Mouse (Mus musculus): ENCODE data around the gene Fgfr2.

DNA sequence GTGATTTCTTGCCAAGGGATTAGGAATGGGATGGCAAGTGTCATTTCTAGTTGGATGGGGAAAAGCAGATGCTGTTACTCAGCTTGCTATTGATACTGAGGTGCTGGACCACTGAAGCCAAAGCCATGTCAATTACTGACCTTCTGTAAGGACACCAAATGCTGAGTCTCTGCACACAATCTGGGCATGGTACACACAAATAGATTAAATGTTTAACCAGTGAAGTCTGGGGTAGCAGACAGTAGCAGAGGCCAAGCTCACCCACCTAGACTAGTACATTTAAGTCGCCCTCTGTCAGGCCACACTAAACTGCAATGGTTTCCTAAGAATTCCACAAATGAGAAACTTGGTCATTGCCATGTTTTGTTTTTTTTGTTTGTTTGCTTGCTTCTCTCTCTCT is 794.5 kb downstream of the Fgfr2 start:
- TF ChIP-seq USF1 (IDR thresholded peaks at IDR 0.05; ENCODE audit: low read depth) (no peak), E2F4 (IDR thresholded peaks at IDR 0.05; ENCODE audit: insufficient read depth) (no peak), POLR2AphosphoS2 (IDR thresholded peaks at IDR 0.05; ENCODE audit: insufficient read length, low read depth) (no peak), POLR2A (IDR thresholded peaks at IDR 0.05; ENCODE audit: insufficient read length, low read depth) (no peak), TCF12 (IDR thresholded peaks at IDR 0.05; ENCODE audit: insufficient read depth, poor library complexity, severe bottlenecking) (no peak), SRF (IDR thresholded peaks at IDR 0.05; ENCODE audit: control insufficient read depth, insufficient read length, low read depth) (no peak)
